Mouse (Mus musculus) limb, embryonic 11.5 days (tissue): ENCODE measurements around the gene Nit2. TPM values are rescaled to one million over a fixed set of nuclear protein-coding genes. Genes with fewer than 3 reads are reported as not detected.

ENCODE experiments used
- ATAC-seq: fragments of 200-750 bp; cut with Nextera tagmentation; 2 replicates; pipeline ENCODE4 v1.8.0; 2017; ENCODE audit warnings: low read depth; ENCODE audit not compliant: insufficient number of reproducible peaks, low FRiP score, low TSS enrichment
- DNase-seq: peaks from one replicate; pipeline ENCODE4 v3.0.0-alpha.2; 2015; ENCODE audit warnings: low spot score
- H3K27ac ChIP-seq: fragments of 300-500 bp; sonication (generic); replicated peaks from 2 replicates; pipeline ENCODE4 v1.5.1; 2014; ENCODE audit warnings: low read depth, mild to moderate bottlenecking, low read length
- H3K27me3 ChIP-seq: fragments of 300-500 bp; sonication (generic); 2 replicates; pipeline ENCODE4 v1.6.1; 2014; ENCODE audit warnings: mild to moderate bottlenecking, low read length, mixed read lengths; ENCODE audit not compliant: control insufficient read depth, insufficient read depth
- H3K36me3 ChIP-seq: fragments of 300-500 bp; sonication (generic); 2 replicates; pipeline ENCODE4 v1.6.1; 2014; ENCODE audit warnings: mild to moderate bottlenecking, low read length, moderate library complexity, mixed read lengths; ENCODE audit not compliant: control insufficient read depth, insufficient read depth
- H3K4me1 ChIP-seq: fragments of 300-500 bp; sonication (generic); 2 replicates; pipeline ENCODE4 v1.6.1; 2014; ENCODE audit warnings: low read length, mixed read lengths; ENCODE audit not compliant: control insufficient read depth, insufficient read depth
- H3K4me2 ChIP-seq: fragments of 300-500 bp; sonication (generic); 2 replicates; pipeline ENCODE4 v1.6.1; 2014; ENCODE audit warnings: low read depth, mild to moderate bottlenecking, moderate library complexity; ENCODE audit not compliant: severe bottlenecking
- H3K4me3 ChIP-seq: fragments of 300-500 bp; sonication (generic); 2 replicates; pipeline ENCODE4 v1.5.1; 2014; ENCODE audit warnings: low read depth, low read length
- H3K9ac ChIP-seq: fragments of 300-500 bp; sonication (generic); 2 replicates; pipeline ENCODE4 v1.6.1; 2014; ENCODE audit warnings: mild to moderate bottlenecking, low read length
- H3K9me3 ChIP-seq: fragments of 300-500 bp; sonication (generic); 2 replicates; pipeline ENCODE4 v1.6.1; 2016; ENCODE audit warnings: low read length; ENCODE audit not compliant: control insufficient read depth
- WGBS: fragments of 180-500 bp; shearing (Covaris S2); extraction: QIAGEN DNeasy Blood & Tissue Kit; methylation state at CpG from one replicate; pipeline ENCODE4 v1.1.7; 2014; 5-methylcytosine and 5-hydroxymethylcytosine counted together
- polyA plus RNA-seq: library from polyadenylated mRNA; unstranded; fragments of >200 nt; fragmentation: Nextera tagmentation; extraction: Ambion mirVana; gene quantifications from 2 replicates; pipeline ENCODE4 v1.2.1, GENCODE M21; 2014

Gene Nit2
- polyA plus RNA-seq, 1 experiment from 2014 or later = 71.5 TPM

DNA sequence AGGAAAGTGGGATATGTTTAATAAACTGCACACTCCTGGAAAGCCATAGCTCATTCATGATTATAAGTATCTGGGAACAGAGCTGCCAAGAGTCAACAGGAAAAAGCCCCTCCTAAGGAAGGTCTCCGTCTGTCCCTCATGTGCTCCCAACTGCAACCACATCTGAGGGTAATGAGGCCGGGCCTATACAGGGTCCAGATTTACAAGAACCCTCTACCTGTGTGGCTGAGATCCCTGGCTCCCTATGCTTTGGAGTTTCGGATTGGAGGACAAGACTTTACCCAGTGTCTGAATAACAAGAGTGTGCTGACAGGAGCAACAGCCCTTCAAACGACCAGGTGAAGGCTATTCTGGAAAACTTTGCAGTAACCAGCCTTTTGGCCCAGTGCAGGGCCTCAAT, 9.4 kb downstream of the Nit2 start:
- no peak for ATAC-seq
- WGBS = 78% methylated on average over 4 of the region's 4 CpGs
- peaks cover 10% of the 10 kb centered on the region; the same call in 1 of the 2 replicates for H3K36me3 ChIP-seq

GRCm38 (mm10) chr16:57157076-57157475, 10.1 kb downstream of the Nit2 start:
- no peak for DNase-seq

More for the DNA sequence above, 9.4 kb downstream of the Nit2 start:
- H3K4me2 ChIP-seq = no peak overlapping the region
- no peak overlapping the region for H3K4me3 ChIP-seq
- no peaks in the 10 kb centered on the region for H3K27me3 ChIP-seq
- no peaks in the 10 kb centered on the region for H3K9me3 ChIP-seq
- H3K4me1 ChIP-seq = no peaks in the 10 kb centered on the region
- DNase-seq = no peak
- H3K9ac ChIP-seq = no peak overlapping the region
- no peak overlapping the region for H3K27ac ChIP-seq

GRCm38 (mm10) chr16:57155899-57156298, 11.2 kb downstream of the Nit2 start:
- H3K36me3 ChIP-seq = peaks cover 12% of the 10 kb centered on the region; the same call in 1 of the 2 replicates
- no peak for DNase-seq

More at GRCm38 (mm10) chr16:57157076-57157475, 10.1 kb downstream of the Nit2 start:
- Histone ChIP-seq H3K4me3 (no peak overlapping the region), H3K27ac (no peak overlapping the region), H3K4me2 (no peak overlapping the region), H3K9me3 (no peaks in the 10 kb centered on the region), H3K9ac (no peak overlapping the region), H3K27me3 (no peaks in the 10 kb centered on the region), H3K36me3 (peaks cover 10% of the 10 kb centered on the region; the same call in 1 of the 2 replicates), H3K4me1 (no peaks in the 10 kb centered on the region)
- WGBS = 91% methylated on average over 4 of the region's 4 CpGs
- ATAC-seq = no peak

DNA sequence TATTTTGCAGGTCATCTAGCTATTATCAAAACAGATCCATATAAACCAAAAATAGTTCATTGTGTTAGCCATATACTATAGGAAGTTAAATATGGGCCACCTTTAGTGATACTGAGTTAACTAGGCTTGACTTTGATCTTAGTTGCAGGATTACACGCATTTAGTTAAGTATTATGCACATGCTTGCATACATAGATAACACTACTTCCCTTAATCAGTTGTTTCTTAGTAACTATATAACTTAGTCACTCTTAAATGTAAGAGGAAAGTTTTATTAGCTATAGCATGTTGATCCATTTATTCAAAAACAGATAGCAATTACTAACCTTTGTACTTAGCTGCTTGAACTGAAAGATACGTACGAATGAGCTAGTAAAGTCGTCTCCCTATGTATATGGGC, 15.7 kb downstream of the Nit2 start:
- Histone ChIP-seq H3K27ac (no peak overlapping the region), H3K36me3 (peaks cover 12% of the 10 kb centered on the region; the same call in 1 of the 2 replicates), H3K4me1 (no peaks in the 10 kb centered on the region), H3K4me2 (no peak overlapping the region), H3K27me3 (no peaks in the 10 kb centered on the region), H3K9ac (no peak overlapping the region), H3K9me3 (no peaks in the 10 kb centered on the region), H3K4me3 (no peak overlapping the region)
- ATAC-seq = no peak
- DNase-seq = no peak
- 95% methylated on average over 4 of the region's 4 CpGs for WGBS

More at GRCm38 (mm10) chr16:57155899-57156298, 11.2 kb downstream of the Nit2 start:
- Histone ChIP-seq H3K9ac (no peak overlapping the region), H3K4me3 (no peak overlapping the region), H3K27me3 (no peaks in the 10 kb centered on the region), H3K27ac (no peak overlapping the region), H3K4me1 (no peaks in the 10 kb centered on the region), H3K9me3 (no peaks in the 10 kb centered on the region), H3K4me2 (no peak overlapping the region)
- ATAC-seq = no peak

GRCm38 (mm10) chr16:57144741-57145140, 22.4 kb downstream of the Nit2 start:
- DNase-seq (no peak), ATAC-seq (no peak)
- no peaks in the 10 kb centered on the region for H3K27me3 ChIP-seq
- H3K9me3 ChIP-seq = no peaks in the 10 kb centered on the region
- H3K27ac ChIP-seq = no peak overlapping the region
- H3K4me2 ChIP-seq = no peak overlapping the region
- H3K4me1 ChIP-seq = no peaks in the 10 kb centered on the region
- H3K4me3 ChIP-seq = no peak overlapping the region
- H3K36me3 ChIP-seq = peaks cover 7% of the 10 kb centered on the region; the same call in 1 of the 2 replicates
- 94% methylated on average over 5 of the region's 5 CpGs for WGBS
- no peak overlapping the region for H3K9ac ChIP-seq

- H3K4me1 ChIP-seq = no peaks in the 10 kb centered on the region
- H3K4me3 ChIP-seq = no peak overlapping the region
- H3K4me2 ChIP-seq = no peak overlapping the region
- DNase-seq = no peak
- ATAC-seq = no peak
- H3K9ac ChIP-seq = no peak overlapping the region
- no peak overlapping the region for H3K27ac ChIP-seq
- H3K27me3 ChIP-seq = no peaks in the 10 kb centered on the region
- WGBS = 95% methylated on average over 6 of the region's 6 CpGs
- H3K36me3 ChIP-seq = 0 out of 2 replicates have a peak, but pooled peaks cover 5% of the 10 kb centered on the region
- H3K9me3 ChIP-seq = no peaks in the 10 kb centered on the region
Observed at GRCm38 (mm10) chr16:57133611-57134010, 33.5 kb downstream of the Nit2 start.

GRCm38 (mm10) chr16:57132326-57132725, 34.8 kb downstream of the Nit2 start:
- H3K36me3 ChIP-seq = 0 out of 2 replicates have a peak, but pooled peaks cover 3% of the 10 kb centered on the region
- H3K4me3 ChIP-seq = no peak overlapping the region
- ATAC-seq (no peak), DNase-seq (no peak)
- H3K27ac ChIP-seq = no peak overlapping the region
- 72% methylated on average over 1 of the region's 1 CpGs for WGBS
- no peak overlapping the region for H3K9ac ChIP-seq
- no peaks in the 10 kb centered on the region for H3K27me3 ChIP-seq
- no peaks in the 10 kb centered on the region for H3K9me3 ChIP-seq
- no peaks in the 10 kb centered on the region for H3K4me1 ChIP-seq
- no peak overlapping the region for H3K4me2 ChIP-seq

DNA sequence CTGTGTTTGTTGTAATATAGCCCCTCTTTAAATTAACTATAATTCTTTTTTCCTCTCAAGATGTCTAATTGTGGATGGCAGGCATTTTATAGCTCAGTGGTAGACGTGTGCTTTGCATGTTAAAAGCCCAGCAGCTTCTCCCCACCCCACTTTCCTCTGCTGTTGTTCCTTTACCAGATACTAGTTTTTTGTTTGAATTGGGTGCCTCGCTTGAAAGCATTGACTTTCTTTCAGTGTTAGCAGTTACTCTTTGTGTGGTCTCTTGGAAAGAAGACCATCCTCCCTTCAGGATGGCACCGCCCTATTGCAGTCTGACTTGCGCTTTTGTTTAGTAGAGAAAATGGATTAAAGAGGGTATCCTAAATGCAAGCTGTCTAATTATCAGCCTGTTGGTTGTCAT, 35.6 kb downstream of the Nit2 start:
- Histone ChIP-seq H3K27me3 (no peaks in the 10 kb centered on the region), H3K4me1 (no peaks in the 10 kb centered on the region), H3K4me2 (no peak overlapping the region), H3K9ac (no peak overlapping the region), H3K36me3 (0 out of 2 replicates have a peak, but pooled peaks cover 3% of the 10 kb centered on the region), H3K4me3 (no peak overlapping the region), H3K9me3 (no peaks in the 10 kb centered on the region), H3K27ac (no peak overlapping the region)
- 76% methylated on average over 4 of the region's 4 CpGs for WGBS
- DNase-seq (no peak), ATAC-seq (no peak)
